ENCODE assay signal across 10 mouse cellular contexts in genomic region chr7:127616336-127616735, GRCm38 (mm10). TPM values are rescaled to one million over a fixed set of nuclear protein-coding genes. Genes with fewer than 3 reads are reported as not detected.
DNase-seq lines count a peak whose midpoint lies in the region; ATAC-seq lines count a peak whose summit lies in the region.
"Had no signal": no experiment of that assay in that cellular context is flagged by ENCODE, and none has a peak within 500 bp of the region (broad histone marks: within the 10 kb centered on the region; RNA-seq: fewer than 3 reads in every experiment).

No protein-coding gene starts in this region.

- H3K9ac ChIP-seq in heart, embryonic 15.5 days = no peak overlapping the region
- H3K9ac ChIP-seq in embryonic facial prominence, embryonic 12.5 days = no peak overlapping the region
- peak overlapping the region; percentile 91 for H3K9ac ChIP-seq in hindbrain, embryonic 14.5 days
- 0 out of 2 replicates have a peak overlapping the region, but pooled peaks have one; percentile 29 for H3K9ac ChIP-seq in neural tube, embryonic 12.5 days

- no peak overlapping the region for H3K4me2 ChIP-seq in heart, embryonic 15.5 days
- peak overlapping the region; percentile 86; the same call in 1 of the 2 replicates for H3K4me2 ChIP-seq in embryonic facial prominence, embryonic 12.5 days (replicated peaks)
- H3K4me2 ChIP-seq in hindbrain, embryonic 14.5 days (replicated peaks) = peak overlapping the region; percentile 83
- H3K4me2 ChIP-seq in neural tube, embryonic 12.5 days (replicated peaks) = peak overlapping the region; percentile 81

- intact Hi-C loops in heart, postnatal 36 days (cut with DNase I) = no loop called here

- no peak overlapping the region for H3K27ac ChIP-seq in heart, embryonic 15.5 days
- H3K27ac ChIP-seq in embryonic facial prominence, embryonic 12.5 days = no peak overlapping the region
- H3K27ac ChIP-seq in hindbrain, embryonic 14.5 days = no peak overlapping the region
- no peak overlapping the region for H3K27ac ChIP-seq in neural tube, embryonic 12.5 days
- H3K27ac ChIP-seq: stomach, embryonic 15.5 days had no signal

- peaks cover 18% of the 10 kb centered on the region for H3K4me1 ChIP-seq in heart, embryonic 15.5 days (replicated peaks)
- peaks cover 13% of the 10 kb centered on the region for H3K4me1 ChIP-seq in embryonic facial prominence, embryonic 12.5 days
- peaks cover 21% of the 10 kb centered on the region for H3K4me1 ChIP-seq in hindbrain, embryonic 14.5 days (replicated peaks; ENCODE audit: control insufficient read depth, insufficient read depth, low read length)
- peaks cover 24% of the 10 kb centered on the region for H3K4me1 ChIP-seq in neural tube, embryonic 12.5 days

- WGBS in heart, embryonic 15.5 days = 78% methylated on average over 1 of the region's 1 CpGs
- 80% methylated on average over 1 of the region's 1 CpGs for WGBS in embryonic facial prominence, embryonic 12.5 days
- 39% methylated on average over 1 of the region's 1 CpGs for WGBS in hindbrain, embryonic 14.5 days
- WGBS in neural tube, embryonic 12.5 days = 65% methylated on average over 1 of the region's 1 CpGs

- no peaks in the 10 kb centered on the region for H3K27me3 ChIP-seq in heart, embryonic 15.5 days
- H3K27me3 ChIP-seq in embryonic facial prominence, embryonic 12.5 days = no peaks in the 10 kb centered on the region
- no peaks in the 10 kb centered on the region for H3K27me3 ChIP-seq in hindbrain, embryonic 14.5 days (ENCODE audit: control insufficient read depth, insufficient read depth, low read length)
- no peaks in the 10 kb centered on the region for H3K27me3 ChIP-seq in neural tube, embryonic 12.5 days (replicated peaks)
- H3K27me3 ChIP-seq: stomach, embryonic 15.5 days had no signal

- H3K36me3 ChIP-seq in heart, embryonic 15.5 days = peaks cover 16% of the 10 kb centered on the region
- peaks cover 20% of the 10 kb centered on the region for H3K36me3 ChIP-seq in embryonic facial prominence, embryonic 12.5 days
- peaks cover 16% of the 10 kb centered on the region for H3K36me3 ChIP-seq in hindbrain, embryonic 14.5 days (replicated peaks; ENCODE audit: control insufficient read depth, insufficient read depth)
- H3K36me3 ChIP-seq in neural tube, embryonic 12.5 days = peaks cover 15% of the 10 kb centered on the region

- ATAC-seq in heart, embryonic 15.5 days (replicated peaks; ENCODE audit: insufficient number of reproducible peaks, insufficient read depth, low FRiP score, low read depth) = no peak
- no peak for ATAC-seq in embryonic facial prominence, embryonic 12.5 days (ENCODE audit: insufficient number of reproducible peaks, insufficient read depth, low FRiP score, low TSS enrichment)
- ATAC-seq in hindbrain, embryonic 14.5 days (ENCODE audit: low FRiP score) = no peak
- ATAC-seq in neural tube, embryonic 12.5 days (ENCODE audit: low FRiP score, low read depth) = no peak

- no peak for DNase-seq in heart, postnatal 36 days
- DNase-seq in hindbrain, embryonic 14.5 days (ENCODE audit: low spot score) = no peak
- no peak for DNase-seq in embryo, embryonic 10 days (ENCODE audit: low spot score)
- no peak for DNase-seq in frontal cortex, adult 2 months (ENCODE audit: extremely low spot score in 1 of 2, low spot score in 1 of 2)
- no peak for DNase-seq in frontal cortex, postnatal 14 days (ENCODE audit: low spot score in 2 of 2)
- DNase-seq: gastrocnemius, postnatal 10 days had no signal

- H3K9me3 ChIP-seq in heart, embryonic 15.5 days (replicated peaks) = no peaks in the 10 kb centered on the region
- H3K9me3 ChIP-seq in embryonic facial prominence, embryonic 12.5 days = peaks cover 5% of the 10 kb centered on the region; the same call in 1 of the 2 replicates
- H3K9me3 ChIP-seq in hindbrain, embryonic 14.5 days (ENCODE audit: control insufficient read depth, low read length) = no peaks in the 10 kb centered on the region
- H3K9me3 ChIP-seq in neural tube, embryonic 12.5 days = no peaks in the 10 kb centered on the region
- H3K9me3 ChIP-seq: stomach, embryonic 15.5 days had no signal

- H3K4me3 ChIP-seq in heart, embryonic 15.5 days = 0 out of 2 replicates have a peak overlapping the region, but pooled peaks have one; percentile 89
- H3K4me3 ChIP-seq in embryonic facial prominence, embryonic 12.5 days = no peak overlapping the region
- H3K4me3 ChIP-seq in hindbrain, embryonic 14.5 days (replicated peaks; ENCODE audit: low read length) = peak overlapping the region; percentile 13
- H3K4me3 ChIP-seq in neural tube, embryonic 12.5 days = no peak overlapping the region

RNA-seq across cellular contexts. Expression of gene Zfp629, which starts 0.7 kb away (rescaled TPM):
- polyA plus RNA-seq in heart, embryonic 15.5 days (2015; fragmentation: Nextera tagmentation; extraction: Ambion mirVana) = 7.8 and 10.5 TPM in 2 replicates
- total RNA-seq in heart, postnatal 36 days (2021) = 10 to 100 TPM; 18.1 to 22.4 TPM
- polyA plus RNA-seq in embryonic facial prominence, embryonic 12.5 days (2016; fragmentation: Nextera tagmentation; extraction: Ambion mirVana) = 24.6 and 25.1 TPM in 2 replicates
- polyA plus RNA-seq in hindbrain, embryonic 14.5 days (2014; fragmentation: Nextera tagmentation; extraction: Ambion mirVana) = 22.2 and 22.9 TPM in 2 replicates
- polyA plus RNA-seq in neural tube, embryonic 12.5 days (2016; fragmentation: Nextera tagmentation; extraction: Ambion mirVana) = 31.8 and 35.3 TPM in 2 replicates
- 21.7 and 22.7 TPM in 2 replicates for polyA plus RNA-seq in frontal cortex, adult 2 months (2012; rRNA removed)

RNA-seq across cellular contexts. Expression of gene Rnf40, which starts 27.8 kb away (rescaled TPM):
- polyA plus RNA-seq in heart, embryonic 15.5 days (2015; fragmentation: Nextera tagmentation; extraction: Ambion mirVana) = 27.9 and 32.3 TPM in 2 replicates
- total RNA-seq in heart, postnatal 36 days (2021) = 10 to 100 TPM; 42.3 to 43.1 TPM
- polyA plus RNA-seq in embryonic facial prominence, embryonic 12.5 days (2016; fragmentation: Nextera tagmentation; extraction: Ambion mirVana) = 63.0 and 66.2 TPM in 2 replicates
- polyA plus RNA-seq in hindbrain, embryonic 14.5 days (2014; fragmentation: Nextera tagmentation; extraction: Ambion mirVana) = 37.4 and 40.6 TPM in 2 replicates
- 54.1 and 61.2 TPM in 2 replicates for polyA plus RNA-seq in neural tube, embryonic 12.5 days (2016; fragmentation: Nextera tagmentation; extraction: Ambion mirVana)
- polyA plus RNA-seq in frontal cortex, adult 2 months (2012; rRNA removed) = 49.4 and 54.0 TPM in 2 replicates

RNA-seq across cellular contexts. Expression of gene Ccdc189, which starts 27.9 kb away (rescaled TPM):
- 10.6 and 12.6 TPM in 2 replicates for polyA plus RNA-seq in heart, embryonic 15.5 days (2015; fragmentation: Nextera tagmentation; extraction: Ambion mirVana)
- total RNA-seq in heart, postnatal 36 days (2021) = 10 to 100 TPM; 10.4 to 12.1 TPM
- 11.0 and 11.3 TPM in 2 replicates for polyA plus RNA-seq in embryonic facial prominence, embryonic 12.5 days (2016; fragmentation: Nextera tagmentation; extraction: Ambion mirVana)
- polyA plus RNA-seq in hindbrain, embryonic 14.5 days (2014; fragmentation: Nextera tagmentation; extraction: Ambion mirVana) = 9.2 and 9.8 TPM in 2 replicates
- polyA plus RNA-seq in neural tube, embryonic 12.5 days (2016; fragmentation: Nextera tagmentation; extraction: Ambion mirVana) = 14.0 and 14.1 TPM in 2 replicates
- 21.0 and 21.5 TPM in 2 replicates for polyA plus RNA-seq in frontal cortex, adult 2 months (2012; rRNA removed)

RNA-seq across cellular contexts. Expression of gene Phkg2, which starts 43.2 kb away (rescaled TPM):
- polyA plus RNA-seq in heart, embryonic 15.5 days (2015; fragmentation: Nextera tagmentation; extraction: Ambion mirVana) = 27.5 and 36.5 TPM in 2 replicates
- 10 to 100 TPM; 17.7 to 19.0 TPM for total RNA-seq in heart, postnatal 36 days (2021)
- 39.3 and 42.9 TPM in 2 replicates for polyA plus RNA-seq in embryonic facial prominence, embryonic 12.5 days (2016; fragmentation: Nextera tagmentation; extraction: Ambion mirVana)
- 53.5 and 64.3 TPM in 2 replicates for polyA plus RNA-seq in hindbrain, embryonic 14.5 days (2014; fragmentation: Nextera tagmentation; extraction: Ambion mirVana)
- 49.2 and 54.8 TPM in 2 replicates for polyA plus RNA-seq in neural tube, embryonic 12.5 days (2016; fragmentation: Nextera tagmentation; extraction: Ambion mirVana)
- polyA plus RNA-seq in frontal cortex, adult 2 months (2012; rRNA removed) = 145 and 146 TPM in 2 replicates

RNA-seq across cellular contexts. Expression of gene Tmem265, which starts 55.1 kb away (rescaled TPM):
- polyA plus RNA-seq in heart, embryonic 15.5 days (2015; fragmentation: Nextera tagmentation; extraction: Ambion mirVana) = 2.9 and 4.1 TPM in 2 replicates
- not detected for total RNA-seq in heart, postnatal 36 days (2021)
- polyA plus RNA-seq in embryonic facial prominence, embryonic 12.5 days (2016; fragmentation: Nextera tagmentation; extraction: Ambion mirVana) = 4.8 and 5.7 TPM in 2 replicates
- polyA plus RNA-seq in hindbrain, embryonic 14.5 days (2014; fragmentation: Nextera tagmentation; extraction: Ambion mirVana) = 7.1 and 10.3 TPM in 2 replicates
- polyA plus RNA-seq in neural tube, embryonic 12.5 days (2016; fragmentation: Nextera tagmentation; extraction: Ambion mirVana) = 4.1 and 6.1 TPM in 2 replicates
- polyA plus RNA-seq in frontal cortex, adult 2 months (2012; rRNA removed) = not detected in 2 replicates
- total RNA-seq: gastrocnemius, postnatal 10 days had no signal

Comparison
In these comparisons a context has a peak if more than half of its experiments do, and no peak if none do; other contexts are left out.
1. H3K4me3 ChIP-seq: peak in heart, embryonic 15.5 days (single experiment) and hindbrain, embryonic 14.5 days (single experiment); none in embryonic facial prominence, embryonic 12.5 days (single experiment) and neural tube, embryonic 12.5 days (single experiment).
2. H3K9ac ChIP-seq: peak in hindbrain, embryonic 14.5 days (single experiment) and neural tube, embryonic 12.5 days (single experiment); none in heart, embryonic 15.5 days (single experiment) and embryonic facial prominence, embryonic 12.5 days (single experiment).